Mouse (Mus musculus) MN1 (cell line): Measurements from ENCODE around the gene Mup5.
"Not testable (repeated sequence)": the region's sequence is repeated elsewhere in the genome, so short reads cannot be mapped to it uniquely, and the experiment has no call there.

Source experiments
- DNase-seq: peaks from one replicate; pipeline ENCODE4 v3.0.0-alpha.2; 2016; ENCODE audit warnings: low spot score

Gene Mup5

GRCm38 (mm10) chr4:61834952-61835708 lies at the start of gene Mup5:
Gene Mup5, minus strand, starts transcription at chr4:61835233.
- DNase-seq: no peak

- no peak for DNase-seq
Observed at GRCm38 (mm10) chr4:61858160-61858559, 23.1 kb upstream of the Mup5 start.

- no peak for DNase-seq
Observed at GRCm38 (mm10) chr4:61855831-61856698, 21.0 kb upstream of the Mup5 start.

DNA sequence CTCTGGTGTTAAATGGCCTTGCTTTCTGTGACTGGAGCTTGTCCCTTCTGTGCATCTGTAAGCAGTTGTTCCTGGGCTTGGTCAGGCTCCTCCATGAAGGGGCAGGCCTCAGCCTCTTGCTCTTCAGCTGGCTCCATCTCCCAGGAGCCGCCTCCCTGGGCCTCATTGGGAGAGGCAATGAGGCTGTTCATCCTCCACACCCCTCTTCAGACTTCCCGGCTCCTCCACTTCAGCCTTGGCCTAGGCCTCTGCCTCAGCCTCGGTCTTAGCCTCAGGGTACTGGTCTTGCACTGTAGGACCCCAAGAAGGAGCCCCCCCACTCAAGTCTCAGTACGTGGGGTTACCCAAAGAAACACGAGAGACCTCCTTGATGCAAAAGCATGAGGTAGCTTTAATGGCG lies 20.3 kb upstream of the Mup5 start:
- DNase-seq: no peak

DNA sequence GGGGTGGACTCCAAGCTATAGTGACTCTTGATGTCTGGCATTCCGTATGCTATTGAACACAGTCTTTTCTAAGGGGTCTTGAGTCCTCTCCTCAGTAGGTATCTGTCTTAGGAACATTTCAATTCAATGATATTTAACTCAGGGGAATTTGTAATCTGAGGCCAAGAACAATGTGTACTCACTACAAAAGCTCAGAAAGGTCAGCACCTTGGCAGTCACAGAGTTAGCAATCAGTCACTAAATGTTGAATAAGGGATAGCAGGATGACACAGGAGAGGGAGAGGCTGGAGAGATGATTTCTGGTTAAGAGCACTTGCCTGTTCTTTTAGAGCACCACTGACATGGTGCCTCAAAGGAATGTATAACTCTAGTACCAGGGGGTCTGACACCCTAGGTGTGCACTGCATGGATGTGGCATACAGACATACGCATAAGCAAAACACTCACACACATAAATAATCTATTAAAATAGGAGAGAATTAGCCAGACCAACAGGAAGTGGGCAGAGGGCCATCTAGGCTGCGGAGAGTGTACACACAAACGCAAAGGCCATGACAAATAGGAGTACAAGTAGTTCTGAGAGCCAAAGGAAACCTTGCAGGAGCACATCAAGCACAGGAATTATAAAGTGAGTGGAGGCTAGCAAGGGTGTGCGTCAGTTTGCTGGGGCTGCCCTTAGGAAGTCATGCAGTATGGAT lies 9.9 kb upstream of the Mup5 start:
- no peak for DNase-seq

GRCm38 (mm10) chr4:61829211-61829610 lies 5.8 kb downstream of the Mup5 start:
- DNase-seq: no peak

- no peak for DNase-seq
Observed at GRCm38 (mm10) chr4:61823185-61823584, 11.8 kb downstream of the Mup5 start.

GRCm38 (mm10) chr4:61822541-61822940 lies 12.5 kb downstream of the Mup5 start:
- DNase-seq: not testable (repeated sequence)

- DNase-seq: no peak
Observed at GRCm38 (mm10) chr4:61815602-61816001, 19.4 kb downstream of the Mup5 start.

- no peak for DNase-seq
Observed at GRCm38 (mm10) chr4:61813435-61813834, 21.6 kb downstream of the Mup5 start.

DNA sequence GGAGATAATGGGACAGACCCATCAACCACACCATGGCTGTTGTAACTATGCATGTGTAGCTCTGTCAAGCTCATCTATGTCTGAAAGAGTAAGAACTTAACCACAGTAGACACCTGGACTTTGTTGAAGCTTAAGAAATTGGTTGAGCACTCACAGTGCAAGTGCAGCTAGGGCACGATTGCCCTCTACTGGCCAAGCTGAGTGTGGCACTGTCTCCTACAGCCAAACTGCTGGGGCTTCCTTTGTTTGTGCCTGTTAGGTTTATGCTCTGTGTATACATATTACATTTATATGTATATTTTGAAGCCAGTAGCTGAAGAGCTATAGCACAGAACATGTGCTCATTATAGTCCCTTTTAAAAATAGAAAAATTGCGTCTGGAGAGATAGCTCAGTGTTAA lies 23.8 kb downstream of the Mup5 start:
- not testable (repeated sequence) for DNase-seq

- not testable (repeated sequence) for DNase-seq
Observed at GRCm38 (mm10) chr4:61808926-61809325, 26.1 kb downstream of the Mup5 start.

GRCm38 (mm10) chr4:61789699-61790098 lies 45.3 kb downstream of the Mup5 start:
- DNase-seq: not testable (repeated sequence)

GRCm38 (mm10) chr4:61784231-61784630 lies 50.8 kb downstream of the Mup5 start:
- DNase-seq: not testable (repeated sequence)

GRCm38 (mm10) chr4:61782169-61782568 lies 52.9 kb downstream of the Mup5 start, which contains the start of gene Mup19:
Gene Mup19, minus strand, starts transcription at chr4:61782269.
- not testable (repeated sequence) for DNase-seq
